Mouse (Mus musculus) heart, postnatal 10 days (tissue): ENCODE results near the gene 1500009L16Rik. TPM values are rescaled to one million over a fixed set of nuclear protein-coding genes. Genes with fewer than 3 reads are reported as not detected.

ENCODE experiments used
- DNase-seq, 2 experiments: peaks; one replicate each; pipeline ENCODE4 v3.0.0; 2021
- intact Hi-C: fragments of 180-260 bp; cut with DNase I; formaldehyde crosslinking; loops from one replicate; pipeline ENCODE4 v1.15.1; 2025
- total RNA-seq, 2 experiments: library from RNA; stranded (reverse); gene quantifications; 2 replicates each; pipeline ENCODE4 v1.2.3; 2021

1500009L16Rik gene
- total RNA-seq, 2 experiments from 2014 or later: 9.1 to 12.8 TPM

GRCm38 (mm10) chr10:83757343-83757962 lies 34.8 kb downstream of the 1500009L16Rik start:
- peak; percentile 52 to 66 for DNase-seq
- intact Hi-C loops: no loop called here

GRCm38 (mm10) chr10:83758732-83759131 lies 36.1 kb downstream of the 1500009L16Rik start:
- no peak for DNase-seq
- intact Hi-C loops: no loop called here

DNA sequence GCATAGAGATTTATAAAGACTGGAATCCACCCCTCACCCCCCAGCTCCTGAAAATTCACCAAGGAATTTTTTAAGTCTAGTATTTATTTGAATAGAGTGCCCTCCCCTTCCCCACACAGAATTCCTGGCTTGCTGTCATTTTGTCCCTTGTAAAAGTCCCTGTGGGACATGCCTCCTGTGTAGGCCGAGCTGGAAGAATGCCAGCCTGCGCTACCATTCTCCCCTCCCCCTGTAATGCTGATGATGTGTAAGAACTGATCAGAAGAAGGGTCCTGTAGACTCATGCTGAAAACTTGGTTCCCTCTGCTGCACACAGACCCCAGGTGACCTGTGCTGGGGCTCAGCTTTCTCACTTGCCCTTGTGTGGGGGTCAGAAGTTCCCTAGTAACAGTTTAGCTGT lies 37.9 kb downstream of the 1500009L16Rik start:
- DNase-seq: no peak
- intact Hi-C loops: no loop called here

DNA sequence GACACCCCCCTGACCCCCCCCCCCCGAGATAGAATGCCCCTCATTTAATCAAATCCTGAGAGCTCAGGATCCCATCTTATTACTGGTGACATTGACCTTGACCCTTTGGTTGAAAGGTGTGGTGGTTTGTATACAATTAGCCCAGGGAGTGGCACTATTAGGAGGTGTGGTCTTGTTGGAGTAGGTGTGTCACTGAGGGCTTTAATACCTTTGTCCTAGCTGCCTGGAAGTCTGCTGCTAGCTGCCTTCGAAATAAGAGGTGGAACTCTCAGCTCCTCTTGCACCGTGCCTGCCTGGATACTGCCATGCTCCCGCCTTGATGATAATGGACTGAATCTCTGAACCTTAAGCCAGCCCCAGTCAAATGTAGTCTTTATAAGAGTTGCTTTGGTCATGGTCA lies 41.2 kb downstream of the 1500009L16Rik start:
- intact Hi-C loops: no loop called here

GRCm38 (mm10) chr10:83766882-83767281 lies 44.2 kb downstream of the 1500009L16Rik start:
- no peak for DNase-seq
- intact Hi-C loops: no loop called here

More for the DNA sequence above, 41.2 kb downstream of the 1500009L16Rik start:
- no peak for DNase-seq

- peak; percentile 71 to 83 for DNase-seq
- intact Hi-C loops: loop anchor here (5.0 kb wide), 4 partner anchors 129 to 869 kb away; partner anchors contain the start of gene Appl2
Observed at GRCm38 (mm10) chr10:83776272-83776878, 53.7 kb downstream of the 1500009L16Rik start.

- DNase-seq: no peak
- intact Hi-C loops: loop anchor here (5.0 kb wide), 4 partner anchors 130 to 870 kb away; partner anchors contain the start of gene Appl2
Observed at GRCm38 (mm10) chr10:83777253-83777652, 54.6 kb downstream of the 1500009L16Rik start.

GRCm38 (mm10) chr10:83781854-83782253 lies 59.2 kb downstream of the 1500009L16Rik start:
- intact Hi-C loops: no loop called here

GRCm38 (mm10) chr10:83782371-83783120 lies 59.9 kb downstream of the 1500009L16Rik start:
- DNase-seq: no peak
- intact Hi-C loops: no loop called here

More at GRCm38 (mm10) chr10:83781854-83782253, 59.2 kb downstream of the 1500009L16Rik start:
- DNase-seq: no peak

DNA sequence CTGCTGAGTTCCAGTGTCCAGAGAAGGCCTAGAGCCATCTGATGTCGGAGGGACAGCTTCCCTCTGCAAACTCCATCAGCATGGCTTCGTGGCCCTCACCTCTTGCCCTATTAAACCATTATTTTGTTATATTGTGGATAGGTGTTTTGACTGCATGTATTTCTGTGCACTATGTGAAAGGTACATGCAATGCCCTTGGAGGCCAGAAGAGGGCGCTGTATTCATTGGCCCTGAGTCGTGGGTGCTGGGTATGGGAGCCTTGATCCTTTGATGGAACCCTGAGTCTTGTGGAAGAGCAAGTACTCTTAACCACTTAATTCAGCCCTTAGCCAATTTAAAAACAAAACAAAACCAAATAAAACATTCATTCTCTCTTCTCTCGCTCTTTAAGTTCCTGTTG lies 62.3 kb downstream of the 1500009L16Rik start:
- intact Hi-C loops: no loop called here

GRCm38 (mm10) chr10:83785627-83786392 lies 63.1 kb downstream of the 1500009L16Rik start:
- intact Hi-C loops: no loop called here
- DNase-seq: no peak

More for the DNA sequence above, 62.3 kb downstream of the 1500009L16Rik start:
- DNase-seq: peak; percentile 16 to 41

GRCm38 (mm10) chr10:83795088-83795487 lies 72.4 kb downstream of the 1500009L16Rik start:
- intact Hi-C loops: no loop called here
- no peak for DNase-seq

- intact Hi-C loops: no loop called here
Observed at GRCm38 (mm10) chr10:83795500-83795899, 72.8 kb downstream of the 1500009L16Rik start.

DNA sequence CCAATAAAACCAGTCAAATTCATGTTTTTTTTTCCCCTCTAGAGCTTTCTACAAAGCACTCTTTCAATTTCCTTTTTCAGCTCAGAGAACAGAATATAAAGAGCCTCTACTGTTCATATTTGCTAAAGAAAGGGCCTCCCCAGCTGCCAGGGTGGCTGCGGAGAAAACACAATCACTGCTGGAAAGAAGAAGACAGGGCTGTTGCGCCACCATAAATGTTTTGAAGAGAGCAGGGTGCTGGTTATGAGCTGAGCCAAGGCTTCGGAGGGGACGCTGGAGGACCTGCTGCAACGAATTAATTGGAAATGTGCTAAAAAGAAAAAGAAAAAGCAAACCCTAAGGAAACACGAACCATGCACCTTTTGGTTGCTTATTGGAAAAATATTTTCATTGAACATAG lies 81.4 kb downstream of the 1500009L16Rik start:
- intact Hi-C loops: no loop called here
- no peak for DNase-seq

More at GRCm38 (mm10) chr10:83795500-83795899, 72.8 kb downstream of the 1500009L16Rik start:
- no peak for DNase-seq

GRCm38 (mm10) chr10:83805201-83805718 lies 82.6 kb downstream of the 1500009L16Rik start:
- intact Hi-C loops: no loop called here
- DNase-seq: peak; percentile 75 to 81

GRCm38 (mm10) chr10:83807251-83807650 lies 84.6 kb downstream of the 1500009L16Rik start:
- no peak for DNase-seq

More at GRCm38 (mm10) chr10:83807251-83807650, 84.6 kb downstream of the 1500009L16Rik start:
- intact Hi-C loops: no loop called here
